Mouse (Mus musculus) urinary bladder, adult 18-20 months (tissue): Measurements from ENCODE around the gene Crip2.

Source experiments
- DNase-seq, 2 experiments: peaks; one replicate each; pipeline ENCODE4 v3.0.0; 2022; ENCODE audit warnings: low spot score in 2 of 2, mixed read lengths in 2 of 2

Gene Crip2

DNA sequence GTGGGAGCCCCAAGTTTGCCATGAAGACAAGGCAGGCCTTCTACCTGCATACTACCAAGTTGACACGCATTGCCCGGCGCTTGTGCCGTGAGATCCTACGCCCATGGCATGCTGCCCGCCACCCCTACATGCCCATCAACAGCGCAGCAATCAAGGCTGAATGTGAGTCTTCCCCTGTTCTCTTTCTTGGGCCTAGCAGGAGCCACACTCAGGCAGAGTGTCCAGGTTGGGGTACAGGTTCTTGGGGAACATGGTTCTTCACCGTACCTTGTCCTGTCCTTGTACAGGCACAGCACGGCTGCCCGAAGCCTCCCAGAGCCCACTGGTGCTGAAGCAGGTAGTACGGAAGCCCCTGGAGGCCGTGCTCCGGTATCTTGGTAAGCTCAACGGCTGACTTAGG, 8.4 kb upstream of the Crip2 start:
- DNase-seq = no peak

DNA sequence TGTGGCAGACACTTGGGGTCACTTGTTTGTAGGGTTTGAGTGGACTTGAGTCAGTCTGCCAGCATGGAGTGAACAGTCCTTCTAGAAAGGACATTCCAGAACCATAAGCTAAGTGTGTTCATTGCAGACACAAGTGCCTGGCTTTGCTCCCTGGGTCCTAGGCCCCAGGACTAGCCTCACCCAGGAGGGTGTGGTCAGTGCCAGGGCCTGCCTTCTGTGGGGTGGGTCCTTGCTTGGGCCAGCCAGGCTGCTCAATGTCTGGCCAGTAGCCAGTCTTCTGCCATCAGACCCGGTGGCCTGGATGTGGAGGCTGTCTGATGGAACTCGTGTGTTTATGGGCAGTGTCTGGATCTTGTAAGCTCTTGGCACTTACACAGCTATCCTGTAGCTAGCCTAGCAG, 7.5 kb upstream of the Crip2 start:
- peak in 1 of 2 experiments; percentile 72 for DNase-seq

DNA sequence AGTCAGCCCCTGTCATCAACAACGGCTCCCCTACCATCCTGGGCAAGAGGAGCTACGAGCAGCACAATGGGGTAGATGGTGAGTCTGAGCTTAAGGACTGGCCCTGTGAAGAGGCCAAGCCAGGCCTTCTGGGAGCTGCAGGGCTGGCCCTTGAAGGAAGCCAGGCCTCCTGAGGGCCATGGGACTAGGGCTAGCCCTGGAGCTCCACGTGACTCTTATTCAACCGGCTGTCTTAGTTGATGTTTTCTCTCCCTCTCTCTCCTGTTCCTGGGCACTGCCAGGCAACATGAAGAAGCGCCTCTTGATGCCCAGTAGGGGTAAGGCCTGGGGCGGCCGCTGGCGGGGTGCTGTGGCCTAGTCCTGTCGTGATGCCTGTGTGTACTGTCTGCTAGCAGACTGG, 6.8 kb upstream of the Crip2 start:
- no peak for DNase-seq

DNA sequence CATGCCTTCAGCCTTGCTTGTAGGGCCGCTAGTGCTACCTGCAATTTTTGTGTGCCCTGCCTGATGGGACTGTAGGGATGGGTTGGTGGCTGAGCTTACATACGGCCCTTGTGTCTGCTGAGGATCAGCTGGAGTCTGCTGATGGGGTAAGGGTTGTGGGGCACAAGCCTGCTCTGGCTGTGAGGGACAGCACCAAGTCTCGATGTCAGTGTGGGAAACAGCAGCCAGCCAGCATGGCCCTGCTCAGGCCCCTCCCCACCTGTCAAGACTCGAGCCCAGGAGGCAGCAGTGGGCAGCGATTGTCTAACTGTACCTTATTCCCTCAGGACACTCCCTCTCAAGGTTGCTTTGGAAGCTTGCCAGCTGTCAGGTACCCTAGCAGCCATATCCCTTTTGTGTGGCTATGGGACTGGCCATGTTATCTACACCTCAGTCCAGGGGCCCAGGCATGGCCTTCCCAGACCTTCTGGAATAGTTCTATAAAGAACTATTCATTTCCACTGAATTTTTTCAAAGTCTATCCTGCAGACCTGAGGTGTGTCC, 6.1 kb upstream of the Crip2 start:
- no peak for DNase-seq

DNA sequence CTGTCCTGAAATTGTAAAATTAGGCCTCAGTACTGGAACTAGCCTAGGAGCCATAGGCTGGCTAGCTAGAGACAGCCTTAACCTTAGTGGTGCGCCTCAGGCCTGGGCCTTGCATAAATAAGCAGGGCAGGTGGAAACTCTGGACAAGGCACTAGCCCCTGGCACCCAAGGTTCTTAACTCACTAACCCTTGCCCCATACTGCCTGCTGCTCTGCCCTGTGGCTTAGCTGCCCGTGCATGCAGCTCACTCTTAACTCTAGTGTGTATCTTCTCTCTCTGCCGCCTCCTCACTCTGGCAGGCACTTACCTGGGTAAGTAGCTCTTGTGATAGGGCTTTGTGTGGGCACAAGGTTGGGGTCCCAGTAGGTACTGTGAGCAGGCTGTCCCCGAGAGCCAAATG, 5.5 kb upstream of the Crip2 start:
- no peak for DNase-seq

DNA sequence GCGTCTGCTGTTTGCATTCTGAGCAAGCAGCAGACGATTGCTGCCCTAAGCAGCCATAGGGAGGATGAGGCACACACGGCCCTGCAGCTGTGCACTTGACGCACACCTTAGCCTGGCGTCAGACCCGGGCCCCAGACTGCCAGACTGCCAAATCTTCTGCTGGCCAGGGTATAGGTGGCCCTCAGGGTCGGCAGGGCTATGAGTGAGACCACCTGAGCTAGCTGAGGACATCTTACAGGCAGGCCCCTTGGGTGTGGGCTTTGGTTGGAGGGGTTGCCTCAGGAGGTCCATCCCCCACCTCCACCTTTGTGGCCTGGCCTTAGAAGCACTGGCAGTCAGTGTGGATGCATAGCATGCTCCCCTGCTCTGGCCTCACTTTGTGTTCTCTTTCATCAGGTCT, 4.6 kb upstream of the Crip2 start:
- no peak for DNase-seq

DNA sequence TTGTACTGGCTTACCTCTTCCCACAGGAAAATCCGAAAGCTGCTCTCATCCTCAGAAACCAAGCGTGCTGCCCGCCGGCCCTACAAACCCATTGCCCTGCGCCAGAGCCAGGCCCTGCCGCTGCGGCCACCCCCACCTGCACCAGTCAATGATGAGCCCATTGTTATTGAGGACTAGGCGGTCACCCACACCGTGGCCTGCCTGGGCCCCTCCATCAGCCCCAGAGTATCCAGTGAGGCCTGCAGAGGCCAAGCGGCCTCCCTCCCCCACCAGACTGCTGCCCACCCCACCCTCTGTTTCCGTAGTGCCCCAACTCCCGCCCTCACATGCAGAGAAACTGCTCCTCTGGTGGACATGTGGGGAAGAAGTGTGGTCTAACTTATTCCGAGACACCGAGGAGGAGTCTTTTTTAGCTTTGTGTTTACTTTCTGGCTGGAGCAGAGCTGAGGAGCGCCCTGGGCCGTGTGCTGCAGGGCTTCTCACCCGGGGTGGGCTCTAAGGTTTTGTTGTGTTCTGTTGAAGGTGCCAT, 3.5 kb upstream of the Crip2 start:
- DNase-seq = no peak

DNA sequence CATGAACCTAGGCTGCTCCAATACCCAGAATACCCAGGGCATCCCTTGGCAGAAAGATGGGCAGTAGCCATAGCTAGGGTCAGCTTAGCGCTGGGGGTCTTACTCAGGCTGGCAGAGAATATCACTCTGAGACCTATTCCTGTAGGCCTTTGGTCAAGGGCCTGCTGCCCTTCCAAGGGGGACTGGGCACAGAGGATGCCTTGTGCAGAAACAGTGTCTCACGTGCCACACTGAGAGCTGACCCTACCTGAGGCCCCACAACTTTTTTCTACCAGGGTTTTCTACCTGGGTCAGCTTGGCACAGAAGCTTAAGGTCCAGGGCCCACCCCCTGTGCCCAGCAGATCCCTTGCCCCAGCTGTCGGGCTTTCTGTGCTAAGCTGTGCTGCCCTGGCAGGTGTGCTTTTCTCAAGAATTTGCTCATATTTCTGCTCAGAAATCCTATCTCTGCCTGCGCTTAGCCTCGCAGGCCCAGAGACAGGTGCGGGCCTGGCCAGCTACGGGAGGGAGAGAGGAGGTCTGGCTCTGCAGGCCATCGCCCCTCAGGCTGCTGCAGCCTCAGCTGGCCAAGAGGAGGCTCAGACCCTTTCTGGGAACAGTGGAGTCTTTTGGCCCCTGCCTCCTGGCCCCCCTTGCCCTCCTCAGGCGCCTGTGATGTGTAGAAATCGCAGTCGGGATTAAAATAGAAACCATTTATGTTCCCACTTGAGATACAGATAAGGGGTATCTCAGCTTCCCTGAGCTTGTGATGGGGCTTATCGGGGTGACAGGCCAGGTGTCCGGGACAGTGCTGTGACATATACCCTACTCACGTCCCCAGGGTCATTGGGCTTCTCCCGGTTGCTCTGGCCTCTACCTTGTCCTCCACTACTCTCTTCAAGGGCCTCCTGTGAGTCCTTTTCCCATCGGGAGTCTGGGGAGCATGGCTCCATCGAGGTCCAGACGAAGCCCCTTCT, 2.5 kb upstream of the Crip2 start:
- no peak for DNase-seq

DNA sequence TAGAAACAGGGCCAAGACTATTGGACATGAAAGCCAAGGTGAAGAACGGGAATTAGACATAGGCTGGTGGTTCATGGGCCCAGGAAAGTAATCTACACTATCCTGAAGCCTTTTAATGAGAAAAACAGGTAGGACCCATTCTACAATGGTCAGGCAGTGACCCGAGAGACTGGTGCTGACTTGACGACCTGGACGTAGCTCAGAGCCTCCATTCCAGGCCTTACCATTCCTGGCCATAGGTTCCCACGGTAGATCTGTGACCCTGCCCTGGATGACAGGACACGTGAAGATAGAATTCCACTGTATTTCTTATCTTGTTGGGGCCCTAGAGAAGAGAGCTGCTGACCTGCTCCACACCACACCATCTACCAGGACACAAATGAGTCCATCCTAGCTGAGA, 1.7 kb upstream of the Crip2 start:
- no peak for DNase-seq

DNA sequence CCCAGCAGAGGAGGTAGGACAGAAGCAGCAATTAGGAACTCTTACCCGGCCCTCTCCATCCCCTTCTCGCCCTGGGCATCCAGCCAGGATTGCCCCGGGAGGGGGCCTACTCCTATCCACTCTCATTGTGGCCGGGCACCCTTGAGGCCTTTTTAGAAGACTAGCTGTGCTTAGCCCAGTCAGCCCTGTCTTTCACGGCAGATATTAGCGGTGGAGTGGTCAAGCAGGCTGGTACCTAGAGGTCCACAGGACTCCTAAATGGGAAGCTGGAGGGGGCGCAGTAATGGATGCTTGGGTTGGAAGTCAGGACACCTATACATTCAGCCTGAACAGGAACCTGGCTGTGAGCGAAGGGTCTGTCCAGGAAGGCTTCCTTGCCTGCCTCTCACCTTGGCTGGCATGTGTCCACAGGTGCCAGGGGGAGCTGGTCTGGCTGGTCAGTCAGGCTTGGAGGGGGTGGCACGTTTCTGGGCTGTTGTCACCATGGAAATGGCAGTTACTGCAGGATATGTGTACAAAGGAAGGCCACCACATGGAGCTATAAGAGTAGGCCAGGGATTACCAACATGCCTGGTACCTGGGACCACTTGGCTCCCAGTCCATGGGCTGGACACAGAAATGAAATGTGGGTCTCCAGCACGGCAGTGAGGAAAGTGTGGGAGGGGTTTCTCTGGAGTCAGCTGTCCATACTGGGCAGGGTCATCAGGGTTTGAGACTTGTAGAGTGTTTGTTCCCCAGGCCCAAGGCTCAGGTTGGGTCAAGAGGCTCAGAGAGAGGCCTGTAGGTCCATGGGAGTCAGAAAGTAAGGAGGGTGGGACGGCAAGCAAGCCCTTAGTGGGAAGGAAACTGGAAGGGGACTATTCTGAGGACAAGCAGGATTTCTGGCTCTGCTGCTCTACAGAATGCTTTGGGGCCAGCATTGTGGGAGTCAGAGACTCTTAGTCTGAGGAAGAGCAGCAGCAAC, 853 bp upstream of the Crip2 start:
- peak; percentile 62 to 80 for DNase-seq

DNA sequence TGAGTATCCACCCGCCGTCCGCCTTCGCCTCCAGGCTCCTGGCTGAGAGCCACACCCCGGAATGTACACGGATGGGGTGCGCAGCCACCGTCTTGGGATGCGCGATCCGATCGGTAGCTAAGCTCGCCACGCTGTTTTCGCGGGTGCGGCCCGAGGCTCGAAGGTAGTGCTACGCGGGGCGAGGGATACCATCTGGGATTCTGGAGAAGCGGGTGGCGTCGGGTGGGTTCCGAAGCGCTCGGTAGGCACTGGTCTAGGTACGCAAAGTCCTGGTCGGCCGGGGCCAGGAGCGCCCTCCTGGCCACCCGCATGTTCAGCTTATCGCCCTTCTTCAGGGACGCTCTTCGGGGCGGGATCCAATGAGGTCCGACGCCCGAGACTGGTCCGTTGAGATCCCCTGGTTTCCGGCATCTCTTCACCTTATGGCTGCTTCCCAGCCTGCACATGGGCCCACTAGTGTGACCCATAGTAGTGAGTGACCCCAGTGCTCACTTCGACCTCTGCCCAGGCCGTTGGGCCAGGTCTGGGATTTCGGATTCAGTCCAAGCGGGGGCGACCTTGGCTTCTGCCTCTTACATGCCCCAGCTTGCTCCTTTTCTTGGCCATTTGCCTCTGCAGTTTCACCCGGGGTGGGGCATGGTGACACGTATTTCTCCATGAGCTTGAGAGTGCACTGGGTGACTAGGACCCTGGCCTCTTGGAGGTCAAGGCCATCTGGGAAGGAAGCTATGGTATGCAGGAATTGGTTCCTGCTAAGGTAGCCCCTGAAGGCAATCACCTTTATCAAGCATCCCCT, 778 bp downstream of the Crip2 start:
- DNase-seq = peak; percentile 71 to 77

DNA sequence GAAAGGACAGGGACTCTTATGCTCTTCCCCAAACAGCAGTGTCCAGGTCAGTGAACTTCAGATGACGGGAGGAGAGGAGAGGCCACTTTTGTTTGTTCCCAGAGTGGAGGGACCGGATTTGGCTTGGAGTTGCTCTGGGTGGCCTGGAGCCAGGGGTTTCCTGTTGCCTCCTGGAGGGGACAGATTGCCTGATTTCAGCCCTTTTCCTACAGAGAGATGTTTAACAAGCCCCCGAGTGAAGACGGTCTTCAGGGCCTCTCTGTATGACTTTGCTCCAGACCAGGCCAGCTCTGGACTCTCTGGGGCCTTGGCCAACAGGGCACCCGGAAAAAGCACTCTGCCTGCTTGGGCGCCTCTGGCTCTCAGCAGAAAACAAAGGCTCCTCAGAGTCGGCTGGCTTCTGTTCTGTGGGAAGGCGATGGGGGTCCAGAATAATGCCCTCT, 1.5 kb downstream of the Crip2 start:
- peak in 1 of 2 experiments; percentile 45 for DNase-seq

DNA sequence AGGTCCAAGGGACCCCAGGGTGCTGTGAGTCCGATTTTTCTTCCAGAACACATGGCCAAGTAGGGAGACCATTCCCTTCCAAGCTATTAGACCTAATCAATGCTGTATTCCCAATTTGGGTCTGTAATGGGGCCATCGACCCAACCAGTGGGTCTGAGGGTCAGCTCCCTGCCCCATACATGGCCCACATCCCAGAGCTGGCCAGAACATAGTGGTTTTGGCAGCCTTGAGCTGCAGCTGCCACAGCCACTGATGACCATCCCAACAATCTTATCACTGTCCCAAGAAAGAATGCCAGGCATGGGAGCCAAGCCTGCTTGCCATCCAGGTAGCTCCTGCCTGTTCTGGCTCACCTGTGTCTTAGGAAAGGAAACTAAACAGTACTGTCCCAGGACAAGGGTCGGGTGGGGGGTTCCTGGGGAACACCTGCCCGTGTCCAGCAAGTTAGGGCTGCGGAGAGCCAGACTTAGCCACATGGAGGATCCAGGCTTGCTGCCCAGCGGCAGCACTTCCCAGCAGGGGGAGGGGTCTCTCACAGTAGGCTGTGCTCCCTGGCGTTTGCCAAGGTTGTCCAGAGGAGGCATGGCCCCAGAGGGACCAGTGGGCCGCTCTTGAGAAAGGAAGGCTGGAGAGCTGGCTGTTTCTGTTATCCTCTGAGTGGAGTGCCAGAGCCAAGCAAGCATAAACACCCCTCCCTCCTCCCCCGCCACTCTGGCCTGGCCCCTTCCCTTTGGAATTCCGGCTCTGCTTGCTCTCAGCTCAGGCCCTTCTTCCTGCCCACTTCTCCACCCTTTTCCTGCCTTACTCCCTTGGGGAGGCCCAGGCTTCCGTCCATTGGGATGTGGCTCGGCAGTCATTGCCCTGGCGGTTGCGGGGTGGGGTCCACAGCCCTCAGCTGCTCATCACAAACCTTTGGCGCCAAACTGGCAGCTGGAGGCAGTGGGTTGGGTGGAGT, 2.3 kb downstream of the Crip2 start:
- peak; percentile 26 to 72 for DNase-seq

DNA sequence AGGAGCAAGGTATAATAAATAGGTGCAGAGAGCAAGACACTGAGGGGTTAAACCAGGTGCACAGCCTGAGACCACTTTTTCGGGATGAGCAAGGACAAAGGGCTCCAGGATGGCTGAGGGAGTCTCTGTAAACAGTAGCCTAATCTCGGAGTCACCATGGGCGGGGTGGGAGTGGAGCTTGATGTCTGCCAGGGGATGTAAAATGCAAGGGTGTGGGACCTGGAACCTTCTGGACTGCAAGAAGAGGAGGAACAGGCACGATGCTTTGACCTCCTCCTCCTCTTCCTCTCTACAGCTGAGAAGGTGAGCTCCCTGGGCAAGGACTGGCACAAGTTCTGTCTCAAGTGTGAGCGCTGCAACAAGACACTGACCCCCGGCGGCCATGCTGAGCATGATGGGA, 3.1 kb downstream of the Crip2 start:
- no peak for DNase-seq

DNA sequence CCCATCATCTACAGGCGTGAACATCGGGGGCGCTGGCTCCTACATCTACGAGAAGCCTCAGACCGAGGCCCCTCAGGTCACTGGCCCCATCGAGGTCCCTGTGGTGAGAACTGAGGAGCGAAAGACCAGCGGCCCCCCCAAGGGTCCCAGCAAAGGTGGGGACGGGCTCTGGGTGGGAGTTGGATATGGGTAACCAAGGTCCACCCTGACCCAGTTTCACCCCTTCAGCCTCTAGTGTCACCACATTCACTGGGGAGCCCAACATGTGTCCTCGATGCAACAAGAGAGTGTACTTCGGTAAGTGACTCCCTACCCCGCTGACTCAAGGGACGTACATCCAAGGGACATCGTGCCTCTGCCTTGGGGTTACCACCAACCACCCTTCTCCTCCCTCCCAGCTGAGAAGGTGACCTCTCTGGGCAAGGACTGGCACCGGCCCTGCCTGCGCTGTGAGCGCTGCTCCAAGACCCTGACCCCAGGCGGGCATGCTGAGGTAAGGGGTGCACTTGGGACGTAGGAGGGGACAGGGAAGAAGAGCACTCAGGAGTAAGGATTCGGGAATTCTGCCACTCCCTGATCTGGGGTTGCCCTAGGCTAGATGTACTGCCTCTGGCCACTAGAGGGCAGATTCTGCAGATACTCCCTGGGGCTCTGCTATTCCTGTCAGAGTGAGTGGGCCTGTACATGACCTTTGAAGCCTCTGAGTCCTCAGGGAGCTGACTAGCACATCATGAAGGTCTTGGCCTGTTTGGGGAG, 4.1 kb downstream of the Crip2 start:
- peak in 1 of 2 experiments; percentile 46 for DNase-seq

DNA sequence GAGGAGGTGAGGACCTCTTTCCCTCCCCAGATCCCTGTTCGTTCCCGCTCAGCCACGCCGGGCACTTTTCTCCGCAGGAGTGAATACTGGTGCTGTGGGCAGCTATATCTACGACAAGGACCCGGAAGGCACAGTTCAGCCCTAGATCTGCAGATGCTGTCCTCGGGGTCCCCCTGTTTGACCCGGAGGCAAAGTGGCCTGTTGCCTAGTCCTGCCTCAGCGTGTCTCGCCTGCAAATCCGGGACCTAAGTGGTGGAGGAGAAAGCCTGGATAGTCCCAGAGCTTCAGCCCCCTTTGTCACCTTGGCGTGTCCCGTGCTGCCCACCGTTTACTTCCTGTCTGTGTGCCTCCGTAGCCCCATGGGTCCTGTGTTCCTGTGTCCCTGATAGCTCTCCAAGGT, 4.8 kb downstream of the Crip2 start:
- peak in 1 of 2 experiments; percentile 13 for DNase-seq

DNA sequence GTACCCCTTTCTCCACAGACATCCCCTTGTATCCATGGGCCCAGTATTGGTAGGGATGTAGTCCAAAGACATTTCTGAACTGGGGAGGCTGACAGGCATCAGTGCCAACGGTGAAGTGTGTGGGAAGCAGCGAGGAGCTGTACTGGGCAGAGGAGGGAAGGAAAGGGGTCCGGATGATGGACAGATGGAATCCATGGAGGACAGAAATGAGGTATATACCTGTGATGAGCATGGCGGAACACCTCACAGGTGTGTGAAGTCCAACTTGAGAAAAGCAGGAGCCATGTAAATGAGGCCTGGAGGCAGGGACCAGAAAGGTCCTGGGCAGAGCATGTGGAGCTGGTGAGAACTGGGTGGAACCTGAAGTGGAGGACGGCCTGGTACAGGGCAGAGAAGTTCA, 5.6 kb downstream of the Crip2 start:
- no peak for DNase-seq

DNA sequence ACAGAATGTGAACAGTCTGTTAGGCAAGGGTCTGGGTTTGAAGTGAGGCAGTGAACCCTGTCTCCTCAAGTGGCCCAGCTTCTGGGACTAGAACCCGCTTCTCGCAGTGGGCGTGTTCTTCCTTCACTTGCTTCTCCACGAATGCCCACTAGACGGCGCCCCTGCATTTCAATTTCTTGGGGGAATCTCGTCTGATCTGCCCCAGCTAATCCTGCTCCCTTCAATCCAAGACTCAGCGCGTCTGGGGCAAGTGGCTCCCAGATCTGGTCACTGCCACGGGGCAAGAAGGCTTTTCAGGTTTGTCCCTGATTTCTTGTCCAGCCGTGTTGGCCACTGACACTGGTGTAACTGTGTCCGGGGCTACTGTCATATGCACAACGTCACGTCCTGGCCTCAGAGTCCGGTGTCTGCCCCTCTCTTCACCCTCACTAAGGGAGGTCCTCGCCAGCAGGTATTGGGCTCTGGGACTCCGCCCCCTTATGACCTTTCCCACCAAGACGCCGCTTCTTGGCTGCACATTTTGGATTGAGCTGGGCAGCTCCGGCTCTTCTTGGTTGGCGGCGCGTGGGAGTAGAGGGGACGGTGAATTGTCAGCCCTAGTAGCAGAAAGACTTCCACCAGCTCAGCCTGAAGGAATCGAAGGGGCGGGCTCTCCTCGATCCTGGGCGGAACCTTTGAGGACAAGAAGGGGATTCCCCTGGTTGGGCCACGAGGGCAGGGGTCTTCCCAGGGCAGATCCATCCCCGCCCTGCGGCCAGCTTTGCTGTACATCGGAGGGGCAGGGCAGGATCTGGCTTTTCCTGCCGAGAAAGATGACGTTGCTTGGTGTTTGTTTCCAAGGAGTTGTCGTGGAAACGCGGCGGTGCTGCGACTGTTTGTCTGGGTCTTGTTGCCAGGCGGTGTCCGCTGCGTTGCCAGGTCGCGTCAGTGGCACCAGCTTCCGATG, 6.3 kb downstream of the Crip2 start, which contains the start of gene Crip1:
Gene Crip1 (plus strand): TSS at position 205 of the 946 bp plus-strand sequence.
- DNase-seq = peak; percentile 81 to 85
